Mouse (Mus musculus) urinary bladder, postnatal 10 days (tissue): ENCODE results near the gene Hnrnpul1.

Experiments
- DNase-seq: peaks from one replicate; pipeline ENCODE4 v3.0.0; 2022; ENCODE audit warnings: low spot score

Hnrnpul1 gene

DNA sequence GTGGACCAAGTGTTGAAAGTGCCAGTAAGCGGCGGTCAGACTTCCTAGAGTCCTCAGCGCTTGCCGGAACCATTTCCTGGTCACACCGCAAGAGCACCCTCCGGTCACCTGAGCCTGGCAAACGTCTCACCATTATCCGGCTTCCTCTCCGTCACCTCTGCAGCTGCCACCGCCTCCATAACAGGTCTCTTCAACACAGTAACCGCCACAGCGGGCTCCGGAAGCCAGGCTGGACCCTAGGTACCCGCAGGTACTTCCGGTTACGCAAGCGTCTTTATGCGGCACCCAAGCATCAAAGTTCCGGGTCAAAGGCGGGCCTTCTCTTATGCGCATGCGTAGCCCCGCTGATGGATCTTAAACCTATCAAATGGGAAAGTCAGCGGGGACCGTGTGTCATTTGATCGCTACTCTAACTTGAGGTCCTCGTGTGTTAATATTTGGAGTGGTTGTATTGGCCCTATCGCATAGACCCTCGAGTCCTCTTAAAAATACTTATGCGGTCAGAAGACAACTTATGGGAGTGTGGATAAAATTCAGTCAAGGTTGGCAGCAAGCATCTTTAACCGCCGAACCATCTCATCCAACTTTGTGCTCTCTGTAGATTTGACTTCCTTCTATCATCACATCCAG lies 35.7 kb downstream of the Hnrnpul1 start, which contains the start of gene Ccdc97:
Gene Ccdc97, minus strand, starts transcription at position 301 of the 630 bp plus-strand sequence.
- DNase-seq = peak; percentile 73

DNA sequence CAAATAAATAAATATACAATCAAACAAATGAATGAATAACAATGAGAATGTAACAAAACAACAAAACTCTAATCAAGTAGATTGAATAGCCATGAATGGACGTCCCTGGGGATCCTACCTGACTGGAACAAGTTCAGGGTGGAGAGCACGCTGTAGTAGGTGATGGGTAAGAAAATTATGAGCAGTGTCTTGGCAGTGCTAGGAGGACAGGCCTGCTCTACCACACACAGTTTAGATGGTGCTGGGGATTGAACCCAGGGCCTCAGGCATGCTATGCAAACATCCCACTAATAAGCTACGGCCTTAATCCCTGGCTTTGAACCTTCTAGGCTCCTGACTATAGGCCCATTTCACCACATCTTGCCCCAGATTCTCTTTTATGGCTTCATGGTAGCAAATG lies 37.1 kb downstream of the Hnrnpul1 start:
- no peak for DNase-seq

DNA sequence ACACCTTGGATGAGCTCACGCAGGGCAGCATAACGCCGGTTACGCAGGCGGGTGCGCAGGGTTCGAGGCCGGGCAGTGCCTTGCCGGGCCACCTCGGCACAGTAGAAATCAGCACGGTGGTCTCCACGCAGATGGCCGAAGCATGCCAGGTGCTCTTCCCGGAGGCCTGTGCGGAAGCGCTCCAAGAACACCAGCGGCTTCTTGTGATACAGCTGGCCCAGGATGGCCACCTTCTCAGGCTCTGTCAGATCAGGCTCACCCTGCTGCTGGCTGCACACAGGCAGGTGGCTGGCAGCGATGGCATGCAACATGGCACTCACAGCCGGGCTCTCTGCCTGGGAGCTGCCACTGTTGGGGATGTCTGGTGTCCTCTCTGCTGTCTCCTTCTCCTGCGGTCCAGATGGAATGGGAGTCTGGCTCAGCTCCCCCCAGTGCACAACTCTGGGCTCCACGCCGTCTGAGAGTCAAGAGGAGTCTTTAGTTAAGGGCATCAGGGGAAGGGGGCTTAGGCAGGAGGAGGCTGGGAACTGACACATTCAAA lies 38.8 kb downstream of the Hnrnpul1 start:
- DNase-seq = no peak

DNA sequence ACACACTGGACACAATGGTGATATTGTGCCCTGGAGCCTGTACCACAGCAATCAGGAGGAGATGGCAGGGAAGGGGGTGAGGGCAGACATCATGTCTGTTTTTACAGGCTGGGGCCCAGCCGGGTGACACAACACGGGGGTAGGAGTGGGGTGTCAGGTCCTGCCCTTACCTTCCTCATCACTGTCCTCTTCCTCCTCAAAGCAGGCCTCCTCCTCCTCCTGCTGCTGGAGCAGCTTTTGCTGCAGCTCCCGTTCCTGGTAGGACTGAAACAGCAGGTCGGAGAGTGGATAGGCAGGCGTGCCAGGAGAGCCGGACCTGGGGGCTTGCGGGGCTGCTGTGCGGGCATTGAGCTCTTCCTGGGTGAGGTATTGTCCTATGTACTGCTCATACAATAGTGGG lies 40.0 kb downstream of the Hnrnpul1 start:
- DNase-seq = no peak

DNA sequence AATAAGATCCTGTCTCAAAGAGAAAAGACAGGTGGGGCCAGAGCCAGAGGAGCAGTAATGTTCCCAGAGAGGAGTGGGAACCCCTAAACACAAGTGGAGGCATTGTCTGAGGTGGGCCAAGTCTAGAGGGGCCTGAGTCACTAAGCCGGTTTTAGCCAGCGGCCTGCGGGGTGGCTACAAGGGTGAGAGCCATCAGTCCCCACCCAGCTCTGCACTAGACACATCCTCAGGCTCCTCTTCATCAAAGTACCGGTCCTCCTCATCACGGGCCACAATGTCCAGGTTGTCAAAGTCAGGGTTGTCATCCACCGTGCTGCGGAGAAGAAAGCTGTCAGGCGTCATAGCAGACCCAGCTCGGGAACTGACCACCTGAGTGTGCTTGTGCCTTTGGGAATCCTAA lies 41.8 kb downstream of the Hnrnpul1 start:
- DNase-seq = no peak

DNA sequence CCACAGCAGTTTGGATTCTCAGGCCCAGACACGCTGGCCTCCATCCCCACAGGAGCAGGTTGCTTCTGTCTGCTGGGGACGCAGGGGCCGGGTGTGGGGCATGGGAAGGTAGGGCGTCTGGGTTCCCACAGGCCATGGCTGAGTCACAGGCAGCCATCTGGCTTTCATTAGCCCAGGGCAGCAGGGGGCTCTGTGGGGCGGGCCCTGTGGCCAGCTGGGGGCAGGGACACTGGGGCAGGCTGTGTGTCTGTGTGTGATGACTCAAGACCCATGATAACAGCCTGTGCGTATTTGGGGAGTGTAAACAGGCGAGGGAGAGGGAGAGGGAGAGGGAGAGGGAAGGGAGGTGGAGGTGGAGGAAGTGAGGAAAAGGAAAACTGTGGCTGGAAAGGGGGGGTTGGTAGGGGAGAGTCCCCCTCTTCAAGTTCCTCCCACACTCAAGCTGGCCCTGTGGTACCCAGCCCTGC lies 42.8 kb downstream of the Hnrnpul1 start:
- DNase-seq = no peak

DNA sequence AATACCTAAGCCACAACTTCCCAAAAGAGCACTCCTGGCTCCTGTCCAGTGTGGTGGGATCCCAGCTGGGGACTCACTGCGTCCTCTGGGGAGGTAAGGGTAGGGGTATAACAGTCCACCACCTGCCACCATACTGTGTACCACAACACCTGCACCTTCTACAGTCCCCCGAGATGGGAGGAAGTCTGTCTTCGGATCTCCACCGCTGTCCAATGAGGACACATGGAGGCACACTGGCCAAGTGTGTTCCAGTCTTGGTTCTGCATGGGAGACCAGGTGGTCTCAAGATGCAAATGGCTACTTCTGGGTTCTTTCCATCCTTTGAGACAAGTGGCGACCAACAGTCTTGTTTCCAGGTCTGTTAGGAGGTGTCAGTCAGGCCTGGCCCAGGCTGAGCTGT lies 43.4 kb downstream of the Hnrnpul1 start:
- no peak for DNase-seq

DNA sequence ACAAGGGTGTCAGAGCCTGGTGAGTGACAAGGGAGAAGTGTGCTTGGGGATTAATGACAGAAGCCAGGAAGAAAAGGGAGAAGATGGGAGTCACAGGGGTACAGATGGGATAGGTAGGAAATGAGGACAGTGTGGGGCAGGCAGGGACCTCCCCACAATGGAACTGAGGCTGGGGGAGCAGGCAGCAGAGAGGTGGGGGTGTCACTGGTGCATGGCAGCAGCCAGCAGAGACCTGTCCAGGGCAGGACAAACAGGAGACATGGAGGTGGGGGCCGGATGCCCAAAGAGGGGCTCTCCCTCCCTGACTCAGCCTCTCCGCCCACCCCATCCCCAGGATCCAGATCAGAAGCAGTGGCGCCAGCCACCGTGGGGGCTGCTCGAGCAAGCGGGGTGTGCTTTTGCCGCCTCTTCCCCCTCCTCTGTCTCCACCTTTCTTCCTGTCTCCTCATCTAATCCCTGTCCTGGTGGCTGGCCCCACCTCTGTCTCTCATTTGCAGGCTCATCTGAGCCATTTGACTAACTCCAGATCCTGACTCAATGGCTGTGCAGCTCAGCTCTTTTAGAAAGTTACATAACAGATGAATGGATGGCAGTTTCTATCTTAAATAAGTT lies 43.9 kb downstream of the Hnrnpul1 start:
- no peak for DNase-seq

DNA sequence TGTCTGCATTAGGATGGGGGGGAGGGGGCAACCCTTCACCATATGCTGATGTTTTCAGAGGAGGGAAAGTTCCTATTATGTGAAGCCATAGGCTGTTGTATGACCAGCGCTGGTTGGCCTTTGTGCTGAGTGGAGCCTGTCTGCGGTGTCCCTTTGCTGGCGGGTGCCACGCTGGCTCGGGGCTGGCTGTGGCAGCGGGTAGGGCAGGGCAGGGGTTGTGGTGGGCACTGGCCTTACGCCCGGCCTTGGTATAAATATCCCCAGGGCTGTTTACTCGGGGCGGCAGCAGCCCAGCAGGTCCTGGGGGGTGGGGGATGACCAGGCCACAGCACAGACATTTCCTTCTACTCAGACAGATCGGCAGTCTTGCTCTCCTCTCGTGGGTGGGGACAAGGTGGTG lies 44.6 kb downstream of the Hnrnpul1 start:
- DNase-seq = no peak

DNA sequence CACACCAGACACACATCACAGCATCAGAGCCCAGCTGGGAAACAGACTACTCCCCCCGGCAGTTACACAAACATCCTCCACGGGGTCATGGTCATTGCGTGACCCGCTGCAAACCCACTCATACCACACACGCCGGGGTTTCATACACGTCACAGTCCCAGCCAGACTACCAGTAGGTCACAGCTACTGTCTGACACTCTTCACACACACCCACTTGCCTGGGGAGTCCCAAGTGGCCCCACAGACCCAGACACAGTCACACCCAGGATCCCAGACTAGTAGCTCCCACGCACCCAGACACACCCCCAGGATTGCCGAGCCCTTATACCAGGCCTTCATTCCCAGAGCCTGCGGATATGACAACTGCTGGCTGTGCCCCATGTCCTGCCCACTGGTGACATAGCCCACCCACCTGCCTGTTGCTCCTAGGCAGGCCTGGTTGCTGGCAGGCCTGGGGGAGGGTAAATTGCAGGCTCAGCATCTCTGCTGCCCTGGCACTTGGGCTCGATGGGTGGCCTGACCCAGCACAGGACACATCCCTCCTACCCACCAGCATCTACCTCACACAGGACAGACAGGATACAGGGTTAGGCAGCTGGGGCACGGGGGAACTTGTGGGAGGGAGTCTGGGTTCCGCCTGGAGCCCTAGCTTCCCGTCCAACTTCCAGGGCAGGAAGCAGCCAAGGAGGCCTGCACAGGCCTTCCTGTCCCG lies 46.8 kb downstream of the Hnrnpul1 start:
- DNase-seq = no peak

DNA sequence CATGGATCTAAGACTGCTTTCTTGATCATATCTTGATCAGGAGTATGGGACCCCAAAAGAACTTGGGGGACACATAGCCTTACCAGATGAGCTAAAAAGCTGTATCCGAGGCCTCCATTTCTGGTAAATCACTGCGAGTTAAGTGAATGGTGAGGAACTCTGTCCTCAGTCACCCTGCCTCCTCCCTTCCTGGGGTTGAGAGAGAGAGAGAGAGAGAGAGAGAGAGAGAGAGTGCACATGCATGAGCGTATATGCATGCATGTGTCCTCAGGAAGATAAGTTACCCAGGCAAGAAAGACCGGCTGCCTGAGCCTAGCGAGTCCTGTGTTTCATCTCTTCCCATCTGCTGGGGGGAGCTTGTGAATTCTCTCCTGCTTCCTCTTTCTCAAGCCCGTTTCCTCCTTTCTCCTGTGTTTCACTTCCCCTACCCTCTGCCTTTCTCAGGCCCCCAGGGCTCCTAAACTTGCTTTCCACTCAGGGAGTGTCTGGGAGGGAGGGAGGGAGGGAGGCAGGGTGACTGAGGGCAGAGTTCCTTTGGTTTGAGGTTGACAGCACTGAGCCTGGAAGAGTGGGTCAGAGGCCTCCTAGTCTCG lies 47.9 kb downstream of the Hnrnpul1 start:
- DNase-seq = no peak

DNA sequence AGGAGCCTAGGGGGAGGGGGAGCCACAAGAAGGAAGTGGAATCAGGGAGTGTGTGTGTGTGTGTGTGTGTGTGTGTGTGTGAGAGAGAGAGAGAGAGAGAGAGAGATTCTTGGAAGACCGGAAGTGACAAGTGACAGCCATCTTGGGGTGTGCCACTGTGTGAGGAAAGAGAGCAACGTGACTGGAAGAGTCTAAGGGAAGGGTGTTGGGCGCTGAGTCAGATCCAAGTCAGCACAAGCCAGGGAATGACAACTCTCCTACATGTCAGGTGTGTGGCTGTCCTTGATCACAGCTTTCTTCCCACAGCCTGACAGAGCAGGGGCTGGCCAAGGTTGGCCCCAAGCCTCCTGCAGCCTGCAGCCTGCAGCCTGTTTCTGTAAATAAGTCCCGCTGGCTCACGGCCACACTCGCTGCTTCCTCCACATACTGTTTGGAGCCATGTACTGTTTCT lies 48.7 kb downstream of the Hnrnpul1 start:
- DNase-seq = no peak

DNA sequence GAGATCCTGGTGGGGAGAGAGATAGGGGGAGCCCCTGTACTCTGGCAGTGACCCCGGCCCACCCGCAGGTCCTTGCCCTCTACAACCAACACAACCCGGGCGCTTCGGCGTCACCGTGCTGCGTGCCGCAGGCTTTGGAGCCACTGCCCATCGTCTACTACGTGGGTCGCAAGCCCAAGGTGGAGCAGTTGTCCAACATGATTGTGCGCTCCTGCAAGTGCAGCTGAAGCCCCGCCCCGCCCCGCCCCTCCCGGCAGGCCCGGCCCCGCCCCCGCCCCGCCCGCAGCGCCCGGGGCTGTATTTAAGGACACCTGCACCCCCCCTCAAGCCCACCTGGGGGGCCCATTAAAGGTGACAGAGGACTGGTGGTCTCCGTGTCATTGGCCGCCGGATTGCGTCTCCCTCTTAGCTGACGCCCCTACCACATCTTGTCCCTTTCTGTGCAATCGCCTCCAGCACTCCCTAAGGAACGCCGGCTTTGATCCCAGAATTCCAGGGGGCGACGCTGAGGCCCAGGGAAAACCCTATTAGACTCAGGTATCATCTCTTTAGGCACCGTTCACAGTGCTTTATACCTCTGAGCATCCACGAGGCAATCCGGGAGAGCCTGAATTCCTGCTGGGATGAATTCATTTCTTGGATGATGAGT lies 49.7 kb downstream of the Hnrnpul1 start:
- no peak for DNase-seq

DNA sequence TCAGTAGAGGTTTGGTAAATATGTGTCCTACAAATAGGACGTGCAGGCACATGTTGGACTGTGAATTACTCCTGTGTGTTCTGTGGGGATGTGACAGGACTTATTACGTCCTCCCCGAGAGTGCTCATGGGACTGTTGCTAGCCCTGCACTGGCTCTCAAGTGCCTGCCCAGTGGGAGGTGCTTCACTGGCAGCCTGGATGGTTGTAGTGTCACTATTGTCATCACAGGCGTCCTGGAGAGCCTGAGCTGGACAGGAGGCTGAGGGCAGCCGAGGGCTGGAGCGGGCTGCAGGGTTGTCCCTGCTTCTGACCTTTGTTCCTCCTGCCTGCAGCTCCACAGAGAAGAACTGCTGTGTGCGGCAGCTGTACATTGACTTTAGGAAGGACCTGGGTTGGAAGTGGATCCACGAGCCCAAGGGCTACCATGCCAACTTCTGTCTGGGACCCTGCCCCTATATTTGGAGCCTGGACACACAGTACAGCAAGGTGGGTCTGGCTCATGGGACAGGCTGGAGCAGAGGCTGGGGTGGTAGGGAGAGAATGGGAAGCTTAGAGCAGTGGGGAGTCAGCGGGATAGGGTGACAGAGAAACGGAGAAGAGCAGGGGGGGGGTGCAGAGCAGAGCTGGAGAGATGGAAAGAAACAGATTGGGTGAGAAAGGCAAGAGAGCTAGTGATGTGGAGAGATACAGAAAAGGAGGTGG lies 50.6 kb downstream of the Hnrnpul1 start:
- DNase-seq = no peak

DNA sequence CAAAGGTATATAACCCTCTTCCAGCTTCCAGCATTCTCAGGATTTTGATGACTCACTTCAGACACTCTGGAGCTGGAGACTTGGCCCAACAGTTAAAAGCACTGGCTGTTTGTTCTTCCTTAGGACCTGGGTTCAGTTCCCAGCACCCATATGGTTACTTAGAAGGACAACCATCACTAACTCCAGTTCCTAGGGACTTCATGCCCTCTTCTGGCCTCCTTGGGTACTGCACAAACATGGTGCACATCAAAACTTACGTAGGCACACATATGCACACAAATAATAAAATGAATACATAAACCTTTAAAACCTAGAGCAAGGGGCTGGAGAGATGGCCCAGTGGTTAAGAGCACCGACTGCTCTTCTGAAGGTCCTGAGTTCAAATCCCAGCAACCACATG lies 52.2 kb downstream of the Hnrnpul1 start:
- DNase-seq = no peak

DNA sequence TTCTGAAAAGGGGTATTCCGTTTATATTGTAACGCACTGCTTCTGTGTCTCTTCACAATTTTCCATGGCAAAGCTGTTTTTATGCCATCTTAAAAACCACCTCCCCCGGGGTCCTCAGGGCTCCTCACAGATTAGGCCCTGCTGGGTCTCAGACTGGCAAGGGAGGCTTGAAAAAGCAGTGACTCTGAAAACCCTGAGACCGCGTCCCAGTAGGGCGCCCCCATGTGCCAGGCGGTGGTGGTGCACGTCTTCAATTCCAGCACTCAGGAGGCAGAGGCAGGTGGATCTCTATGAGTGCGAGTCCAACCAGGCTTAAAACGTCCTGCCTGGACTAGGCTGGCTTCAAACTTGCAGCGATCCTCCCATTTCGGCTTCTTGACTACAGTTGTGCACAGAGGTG lies 53.8 kb downstream of the Hnrnpul1 start:
- no peak for DNase-seq

DNA sequence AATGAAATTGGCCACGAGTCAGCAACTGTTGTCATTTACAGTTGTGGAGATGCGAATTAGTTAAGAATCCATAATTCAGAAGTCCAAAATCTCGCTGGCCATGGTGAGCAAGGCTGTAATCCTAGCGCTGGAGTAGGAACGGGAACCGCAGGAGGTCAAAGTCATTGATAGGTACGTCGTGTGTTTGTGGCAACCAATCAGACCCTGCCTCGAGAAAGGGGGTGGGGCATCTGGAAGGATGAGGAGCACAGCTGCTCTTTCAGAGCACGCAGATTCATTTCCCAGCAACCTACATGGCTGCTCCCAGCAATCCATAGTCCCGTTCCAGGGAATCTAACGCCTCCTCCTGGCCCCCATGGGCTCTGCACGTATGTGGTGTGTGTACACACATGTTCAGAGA lies 54.7 kb downstream of the Hnrnpul1 start:
- DNase-seq = no peak

DNA sequence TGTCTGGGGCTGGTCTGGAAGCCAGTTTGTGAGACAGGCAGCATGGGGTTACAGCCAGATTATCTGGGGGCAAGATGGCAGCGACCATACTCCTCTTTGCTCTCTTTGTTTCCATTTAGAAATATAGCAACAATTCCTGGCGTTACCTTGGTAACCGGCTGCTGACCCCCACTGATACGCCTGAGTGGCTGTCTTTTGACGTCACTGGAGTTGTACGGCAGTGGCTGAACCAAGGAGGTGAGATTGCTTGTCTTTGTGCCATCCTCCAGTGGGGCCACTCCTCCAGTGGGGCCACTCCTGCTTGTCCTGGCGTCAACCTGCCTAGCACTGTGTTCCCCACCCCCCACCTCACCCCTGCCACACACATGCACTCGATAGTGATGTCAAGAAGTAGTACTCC lies 60.5 kb downstream of the Hnrnpul1 start:
- DNase-seq = no peak

DNA sequence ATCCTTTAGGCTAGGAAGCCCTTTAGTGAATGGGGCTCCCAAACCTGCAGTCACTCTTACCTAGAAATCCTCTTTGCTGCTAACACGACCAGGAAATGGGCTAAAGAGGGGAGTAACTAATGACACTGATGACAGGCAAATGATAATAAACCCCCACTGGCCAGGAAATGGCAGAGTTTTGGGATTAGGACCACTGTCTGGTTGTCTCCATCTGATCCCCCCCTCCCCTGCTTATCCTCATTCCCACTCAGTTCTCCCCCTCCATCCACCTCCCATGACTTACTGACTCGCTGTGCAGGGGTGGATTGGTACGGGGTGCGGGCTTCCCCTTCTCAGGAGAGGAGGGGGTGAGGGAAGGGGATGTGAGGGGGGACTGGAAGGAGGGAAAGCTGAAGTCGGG lies 64.5 kb downstream of the Hnrnpul1 start:
- no peak for DNase-seq

DNA sequence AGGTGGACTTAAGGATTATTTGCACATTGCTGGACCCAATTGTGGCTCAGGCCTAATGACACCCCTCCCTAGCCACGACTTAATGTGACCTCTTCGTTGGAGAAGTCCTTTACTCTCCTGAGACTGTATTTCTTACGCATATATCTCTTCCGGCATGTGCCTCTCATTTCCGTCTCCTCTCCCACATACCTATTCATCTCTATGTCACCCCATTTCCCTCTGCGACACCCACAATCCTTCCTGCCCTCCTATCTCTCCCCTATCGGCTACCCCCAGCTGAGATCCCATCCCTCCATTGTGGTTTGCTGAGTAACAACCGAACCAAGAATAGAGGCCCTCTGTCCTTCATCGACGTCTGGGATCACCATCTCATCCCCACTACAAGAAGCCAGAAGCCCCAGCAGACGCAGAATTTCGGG lies 64.9 kb downstream of the Hnrnpul1 start:
- no peak for DNase-seq

DNA sequence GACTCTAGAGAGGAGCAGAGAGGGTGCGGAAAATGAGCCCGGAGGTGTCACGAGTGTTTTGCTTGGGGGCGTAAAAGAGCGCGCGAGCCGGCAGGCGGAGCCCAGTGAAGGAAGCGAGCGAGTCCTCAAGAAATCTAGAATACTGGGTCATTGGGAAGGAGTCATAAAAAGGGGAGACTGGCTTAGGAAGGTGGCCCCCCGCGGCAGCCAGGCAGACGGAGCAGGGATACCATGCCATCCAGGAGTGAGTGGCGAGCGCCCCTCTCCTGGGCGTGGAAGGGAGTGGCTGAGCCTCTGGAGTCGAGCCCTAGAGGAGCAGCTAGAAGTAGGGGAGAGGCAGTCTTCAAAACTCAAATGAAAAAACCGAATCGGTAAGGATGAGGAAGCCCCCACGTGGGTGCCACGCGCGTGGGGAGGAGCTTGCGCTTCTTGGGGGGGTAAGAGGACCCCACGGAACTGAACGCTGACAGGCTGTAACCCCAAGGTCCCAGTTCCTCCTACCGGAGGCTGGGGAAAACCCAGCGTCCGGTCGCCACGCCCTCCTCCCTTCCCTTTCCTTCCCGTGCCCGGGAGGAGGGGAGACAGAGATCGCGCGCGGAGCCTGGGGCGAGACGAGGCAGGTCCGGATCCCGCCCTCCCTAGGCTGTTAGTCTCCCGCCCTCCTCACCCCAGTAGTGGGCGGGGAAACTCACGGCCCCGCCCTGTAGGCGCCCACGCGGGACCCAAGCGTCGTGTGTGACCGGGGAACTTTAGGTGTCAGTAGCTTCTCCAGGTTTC lies 65.6 kb downstream of the Hnrnpul1 start:
- no peak for DNase-seq
